Mouse (Mus musculus) heart, adult 2 months (tissue): Measurements from ENCODE around the gene Nupr1.

Experiments used
- CTCF ChIP-seq: fragments of 200-600 bp; IDR thresholded peaks from 2 replicates; pipeline ENCODE4 v1.8.1; 2022; ENCODE audit warnings: antibody characterized with exemption, mild to moderate bottlenecking, moderate library complexity
- EP300 ChIP-seq: fragments of 200-500 bp; IDR thresholded peaks from 2 replicates; pipeline ENCODE4 v1.6.1; 2011; ENCODE audit warnings: low read depth, low read length, control low read depth; ENCODE audit not compliant: insufficient read depth
- POLR2A ChIP-seq: fragments of 200-500 bp; IDR thresholded peaks from 2 replicates; pipeline ENCODE4 v1.6.1; 2011; ENCODE audit warnings: mild to moderate bottlenecking, low read depth, low read length, control low read depth; ENCODE audit not compliant: insufficient read depth

DNA sequence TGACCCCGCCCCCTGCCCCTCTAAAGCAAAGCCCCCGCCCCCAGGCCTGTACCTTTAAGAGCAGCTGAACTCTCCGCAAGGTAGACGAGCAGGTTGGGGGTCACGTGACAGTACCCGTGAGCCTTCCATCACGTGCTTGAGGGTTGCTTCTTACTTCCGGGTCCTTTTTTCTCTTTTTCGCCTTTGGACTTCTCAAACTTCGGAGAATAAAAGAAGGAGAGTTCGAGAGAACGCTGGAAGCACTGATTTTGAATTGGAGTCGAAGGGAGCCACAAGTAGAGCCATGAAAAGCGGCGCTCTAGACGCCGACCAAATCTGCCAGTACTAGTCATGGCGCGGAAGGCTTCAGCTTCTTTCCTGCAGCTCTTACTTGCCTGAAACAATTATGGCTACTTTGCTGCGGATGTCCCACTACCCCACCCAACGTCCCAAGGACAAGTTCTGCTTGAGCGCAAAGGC is 47.4 kb downstream of the Nupr1 start:
- TF ChIP-seq EP300 (0 out of 2 replicates have a peak, but pooled peaks have one; percentile 48), CTCF (no peak), POLR2A (peak; percentile 54)
